Mouse (Mus musculus) fibroblast of lung, adult 2 months (primary cell): ENCODE results near the gene Gjb4.
A peak's percentile ranks its signal among the peaks of the same experiment; 100 is the strongest.

Experiments used
- DNase-seq: peaks from one replicate; pipeline ENCODE4 v3.0.0-alpha.2; 2011; ENCODE audit warnings: low read depth

Gjb4 gene

DNA sequence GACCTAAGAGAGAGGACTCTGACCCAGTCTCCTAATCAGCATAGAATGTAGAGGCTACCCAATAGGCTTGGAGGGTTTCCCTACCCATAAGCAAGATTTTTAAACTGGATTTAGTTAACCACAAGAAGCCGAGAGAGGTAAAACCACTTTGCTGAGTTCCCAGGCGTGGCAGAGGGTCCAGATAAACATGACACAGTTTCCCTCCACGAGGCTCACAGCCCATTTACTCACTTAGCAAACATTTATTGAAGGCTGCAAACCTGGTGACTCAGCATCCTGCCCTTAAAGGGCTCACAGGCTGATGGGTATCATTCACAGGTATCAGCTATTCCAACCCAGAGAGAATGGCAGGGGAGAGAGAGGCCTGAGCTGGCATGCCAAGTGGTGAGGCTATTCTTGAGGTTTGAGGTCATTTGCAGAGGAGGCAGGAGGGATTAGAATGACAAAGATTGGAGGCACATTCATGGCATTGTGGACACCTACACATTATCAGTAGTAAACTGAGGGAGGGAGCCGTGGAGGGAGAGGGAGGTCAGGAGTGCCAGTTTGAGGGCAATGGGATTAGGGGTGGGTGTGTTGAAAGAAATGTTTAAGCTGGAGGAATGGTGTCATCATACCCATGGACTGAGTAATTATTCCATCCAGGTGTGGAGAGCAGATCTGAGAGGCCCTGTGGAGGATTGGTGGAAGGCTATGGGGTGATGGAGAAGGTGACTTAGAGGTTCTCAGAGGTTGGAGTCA lies 4.2 kb downstream of the Gjb4 start:
- peak; percentile 66 for DNase-seq

DNA sequence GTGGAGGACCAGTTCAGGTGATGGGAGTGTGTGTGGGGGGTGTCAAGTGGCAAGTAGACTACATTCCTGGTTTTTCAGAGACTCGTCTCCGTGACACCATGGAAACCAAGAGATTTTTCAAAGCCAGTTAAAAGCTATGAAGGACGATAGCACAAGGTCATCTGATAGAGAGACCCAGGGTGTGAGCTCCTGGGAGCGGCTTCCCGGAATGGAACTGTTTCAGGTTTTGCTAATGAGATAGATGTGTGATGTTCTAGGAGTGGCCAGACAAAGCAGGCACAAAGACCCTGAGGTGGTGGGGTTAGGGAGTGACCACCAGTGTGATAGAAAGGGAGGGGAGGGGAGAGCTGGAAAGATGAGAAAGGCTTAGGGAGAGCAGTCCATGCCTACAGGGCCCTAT lies 8.9 kb downstream of the Gjb4 start:
- no peak for DNase-seq

DNA sequence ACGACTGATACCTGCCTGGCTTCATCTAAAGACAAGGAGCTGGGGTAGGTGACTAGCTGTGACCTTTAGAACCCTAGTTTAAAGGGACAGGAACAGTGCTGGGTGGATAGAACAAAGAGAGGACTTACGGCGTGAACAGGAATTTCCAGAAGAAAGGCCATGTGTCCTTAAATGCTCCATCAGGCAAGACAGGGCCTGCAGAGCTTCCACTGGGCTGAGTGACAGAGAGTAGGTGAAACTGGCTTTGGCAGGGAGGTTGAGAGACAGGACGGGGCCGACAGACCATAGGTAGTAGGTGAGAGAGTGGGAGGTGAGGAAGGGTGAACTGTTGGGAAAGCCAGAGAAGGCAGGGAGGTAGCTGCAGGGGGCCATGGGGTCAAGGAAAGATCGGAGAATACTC lies 12.5 kb downstream of the Gjb4 start:
- DNase-seq: no peak

DNA sequence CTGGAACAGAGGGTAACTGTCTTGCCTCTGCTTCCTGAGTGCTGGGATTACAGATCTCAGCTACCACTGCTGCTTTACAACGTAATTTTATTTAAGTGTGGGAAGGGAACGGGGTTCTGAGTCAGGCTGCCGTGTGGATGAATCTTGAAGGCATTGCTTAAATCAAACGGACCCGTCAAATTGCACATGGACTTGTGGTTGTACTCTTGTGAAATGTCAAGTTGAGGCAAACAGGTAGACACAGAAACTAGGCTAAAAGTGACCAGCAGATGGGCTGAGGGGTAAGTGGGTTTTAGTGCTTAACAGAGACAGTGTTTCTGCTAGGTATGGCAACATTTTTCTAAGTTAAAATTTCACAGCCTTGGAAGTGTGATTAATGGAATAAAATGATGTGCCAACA lies 16.2 kb downstream of the Gjb4 start:
- DNase-seq: no peak

DNA sequence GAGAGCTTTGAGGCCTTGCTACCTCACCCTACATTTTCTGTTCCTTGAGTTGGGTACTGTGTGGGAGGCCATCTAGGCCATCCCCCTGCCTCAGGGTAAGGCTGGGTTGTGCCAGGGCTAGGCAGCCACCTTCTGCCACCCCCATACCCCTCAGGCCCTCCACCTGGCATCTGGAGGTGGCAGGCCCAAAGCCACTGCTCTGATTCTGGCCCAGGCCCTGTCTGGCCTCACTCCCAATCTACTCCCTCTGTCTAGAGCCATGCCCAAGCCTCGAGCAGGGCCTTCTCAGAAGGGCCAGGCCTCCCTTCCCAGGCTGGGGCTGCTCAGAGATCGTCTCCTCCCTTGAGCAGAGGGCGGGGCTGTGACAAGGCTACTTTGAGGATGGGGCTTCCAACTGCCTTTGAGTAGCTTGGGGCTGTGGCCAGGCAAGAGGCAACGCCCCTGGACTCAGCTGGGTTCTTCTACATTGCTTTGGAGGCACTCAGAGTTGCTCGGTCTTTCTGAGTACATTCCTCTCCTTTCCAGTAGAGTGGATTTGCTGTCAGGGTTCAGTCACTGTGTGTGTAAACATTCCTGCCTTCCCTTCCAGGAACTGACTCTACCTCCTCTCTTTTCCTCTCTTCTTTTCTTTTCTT lies 18.9 kb downstream of the Gjb4 start:
- no peak for DNase-seq

DNA sequence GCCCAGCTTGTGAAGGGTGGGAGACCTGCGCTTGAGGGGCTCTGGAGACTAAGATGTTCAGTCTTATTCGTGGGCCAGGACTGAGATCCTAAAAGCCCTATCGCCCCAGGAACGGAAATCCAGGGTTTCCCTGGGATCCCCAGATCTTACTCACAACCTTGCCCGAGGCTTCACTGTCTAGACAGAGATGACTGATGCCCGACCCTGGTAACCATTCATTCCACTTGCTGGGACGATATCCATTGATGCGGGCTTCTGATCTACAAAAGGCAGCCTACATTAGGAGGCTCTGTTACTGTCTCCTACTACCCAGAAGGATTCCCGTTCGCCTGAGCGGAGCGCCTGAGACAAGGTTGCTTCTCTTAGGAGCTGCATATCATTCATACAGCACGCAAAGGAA lies 22.7 kb downstream of the Gjb4 start:
- DNase-seq: no peak

DNA sequence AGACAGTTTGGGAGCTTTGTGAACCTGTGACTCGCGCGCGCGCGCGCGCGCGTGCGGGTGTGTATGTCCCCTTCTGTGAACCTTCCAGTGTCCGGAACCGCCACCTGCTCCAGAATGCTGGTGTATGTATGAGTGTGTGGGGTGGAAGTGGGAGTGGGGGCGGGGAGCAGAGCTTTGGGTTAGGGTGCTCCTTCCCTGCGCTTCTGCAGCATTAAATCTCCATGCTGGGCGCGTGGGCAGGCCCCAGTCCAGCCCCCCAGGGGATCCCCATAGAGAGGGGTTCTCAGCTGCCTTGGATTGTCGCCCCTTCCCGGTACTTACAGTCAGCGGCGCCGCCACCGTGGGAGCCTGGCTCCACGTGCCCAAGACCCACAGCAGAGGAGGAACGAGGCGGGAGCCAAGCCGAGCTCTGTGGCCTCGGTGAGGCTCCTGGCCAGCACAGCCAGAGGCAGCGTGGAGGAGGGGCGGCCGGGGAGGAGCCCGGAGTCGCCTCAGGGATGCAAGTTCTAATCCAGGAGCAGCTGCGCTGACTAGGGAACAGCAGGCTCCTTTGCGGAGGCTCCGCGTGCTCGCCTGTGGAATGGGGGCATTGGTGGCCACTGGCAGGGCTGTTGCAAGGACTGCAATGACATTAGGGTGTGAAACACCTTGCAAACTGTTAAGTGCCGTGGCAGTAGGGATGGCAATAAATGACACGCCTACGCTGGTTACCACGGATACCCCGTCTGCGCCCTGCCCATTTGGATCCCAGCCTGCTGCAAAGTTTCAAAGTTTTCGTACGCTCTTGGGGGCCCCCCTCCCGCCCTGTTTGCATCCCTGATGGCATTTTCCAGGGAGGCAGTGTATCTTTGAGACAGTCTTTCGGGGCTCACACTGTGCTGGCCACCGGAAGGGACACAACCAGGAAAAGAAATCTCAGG lies 23.4 kb downstream of the Gjb4 start, which contains the start of gene Gjb3:
TSS of gene Gjb3 (minus strand) at position 664 of the 920 bp plus-strand sequence.
- no peak for DNase-seq

DNA sequence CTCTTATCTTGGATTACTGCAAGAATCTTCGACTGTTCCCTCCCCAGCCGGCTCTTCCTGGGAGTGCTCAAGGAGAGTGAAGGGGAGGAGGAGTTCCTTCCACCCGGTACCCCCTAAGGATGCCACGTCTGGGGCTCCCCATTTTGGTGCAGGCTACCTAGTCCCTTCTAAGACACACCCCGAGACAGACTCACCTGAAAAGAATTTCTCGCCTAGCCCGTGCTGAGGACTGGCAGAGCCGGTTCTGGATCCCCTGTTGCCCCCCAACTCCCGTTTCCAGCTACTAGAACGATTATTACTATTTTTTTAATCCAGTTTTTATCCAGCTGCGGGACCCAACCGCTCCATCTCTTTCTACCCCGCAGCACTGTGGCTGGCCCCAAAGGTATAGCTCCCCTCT lies 24.1 kb downstream of the Gjb4 start:
- DNase-seq: no peak

DNA sequence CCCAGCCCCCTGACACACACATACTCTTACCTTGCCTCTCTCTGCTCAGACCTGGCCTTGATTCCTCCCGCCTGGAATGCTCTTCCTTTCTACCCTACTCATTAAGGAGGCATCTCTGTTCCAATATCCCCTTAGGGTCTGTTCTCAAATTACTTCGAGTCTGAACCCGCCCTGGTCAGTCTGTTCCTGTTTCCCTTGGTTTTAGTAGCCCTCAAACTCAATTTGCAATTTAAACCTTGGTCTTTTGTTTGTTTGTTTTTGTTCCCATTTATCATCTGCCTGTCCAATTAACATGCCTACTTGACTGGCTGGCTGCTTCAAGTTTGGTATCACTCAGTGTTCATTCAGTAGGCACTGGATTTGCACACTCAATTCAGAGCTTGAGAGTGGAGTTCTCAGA lies 24.8 kb downstream of the Gjb4 start:
- DNase-seq: no peak

DNA sequence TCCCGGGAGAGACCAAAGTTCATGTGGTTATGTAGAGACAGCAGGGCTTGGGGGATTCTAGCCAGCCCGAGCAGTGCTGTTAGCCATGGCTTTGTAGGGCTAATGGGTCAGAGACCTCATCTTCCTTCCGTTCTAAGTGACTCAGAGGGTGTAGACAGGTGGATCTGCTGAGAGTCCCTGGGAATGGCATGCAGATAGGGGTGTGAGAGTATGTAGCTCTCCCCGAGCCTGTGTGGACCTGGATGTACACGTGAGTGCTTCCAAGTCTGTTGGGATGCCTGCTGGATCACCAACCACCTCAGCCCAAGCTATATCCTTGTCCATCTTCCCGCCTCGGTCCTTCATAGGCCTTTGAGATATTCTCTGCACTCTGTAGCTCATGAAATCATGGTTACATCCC lies 25.5 kb downstream of the Gjb4 start:
- no peak for DNase-seq

DNA sequence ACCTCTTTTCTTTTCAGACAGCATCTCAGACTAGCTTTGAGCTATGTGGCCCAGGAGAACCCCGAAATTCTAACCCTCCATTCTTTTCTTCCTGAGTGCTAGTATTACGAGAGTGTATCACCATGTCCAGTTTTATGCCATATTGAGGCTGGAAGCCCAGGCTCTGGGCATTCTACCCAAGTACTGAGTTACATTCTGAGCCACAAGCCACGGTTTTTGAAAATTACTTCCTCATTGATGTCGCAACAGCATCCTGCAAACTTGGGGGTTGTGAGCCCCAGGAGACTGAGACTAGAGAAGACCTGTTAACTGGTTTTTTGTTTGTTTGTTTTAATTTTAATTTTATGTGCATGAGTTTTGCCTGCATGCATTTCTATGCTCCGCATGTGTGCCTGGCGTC lies 26.1 kb downstream of the Gjb4 start:
- peak; percentile 70 for DNase-seq

DNA sequence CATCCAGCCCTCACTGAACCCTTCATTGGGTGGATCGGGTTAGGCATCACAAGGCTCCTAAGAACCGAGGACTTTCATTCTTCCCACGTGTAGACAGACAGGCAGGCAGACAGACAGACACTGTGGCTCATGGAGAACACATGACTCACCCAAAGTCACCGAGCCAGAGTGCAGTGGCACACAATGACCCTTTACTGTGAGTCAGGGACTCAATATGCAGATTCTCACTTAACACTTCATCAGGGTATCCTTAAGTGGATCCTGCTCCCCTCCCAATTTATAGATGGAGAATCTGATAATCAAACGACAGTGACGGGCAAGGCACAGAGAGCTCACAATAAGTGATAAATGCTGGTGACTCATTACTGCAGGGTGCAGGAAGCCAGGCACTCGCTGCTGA lies 26.6 kb downstream of the Gjb4 start:
- DNase-seq: peak; percentile 65

DNA sequence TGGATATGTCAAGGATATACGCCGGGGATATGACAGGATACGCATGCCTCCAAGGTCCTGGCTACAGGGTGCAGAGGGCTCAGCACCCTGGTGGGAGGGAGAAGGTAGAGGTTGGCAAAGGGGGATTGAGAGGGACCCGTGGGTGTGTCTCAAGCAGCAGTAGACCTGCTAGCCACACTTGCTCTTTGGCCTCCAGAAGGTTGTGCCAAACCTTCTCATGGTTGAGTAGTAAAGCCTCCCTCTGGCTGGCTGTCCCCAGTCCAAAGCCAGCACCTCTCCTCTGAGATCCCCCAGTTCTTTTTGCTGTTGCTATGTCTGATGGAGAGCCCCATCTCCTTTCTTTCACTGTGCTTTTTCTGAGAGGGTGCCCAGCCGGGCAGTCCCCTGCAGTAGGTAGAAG lies 28.6 kb downstream of the Gjb4 start:
- DNase-seq: no peak

DNA sequence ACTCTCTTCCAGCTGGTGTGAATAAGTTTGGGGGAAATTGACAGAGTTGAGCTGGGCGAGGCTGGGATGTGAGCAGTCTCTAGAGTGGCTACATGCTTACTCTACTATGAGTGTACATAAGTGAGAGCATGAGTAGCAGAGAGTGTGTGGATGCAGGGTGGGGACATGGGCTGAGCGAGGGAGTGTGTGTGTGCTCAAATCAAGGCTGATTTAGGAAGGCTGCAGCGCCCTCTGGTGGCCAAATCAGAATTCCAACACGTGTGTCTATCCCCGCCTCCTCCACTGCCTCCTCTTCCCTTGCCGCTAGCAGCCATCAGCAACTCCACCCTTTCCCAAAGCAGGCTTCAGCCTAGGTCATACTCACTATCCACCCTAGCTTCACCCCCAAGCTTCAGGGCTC lies 29.1 kb downstream of the Gjb4 start:
- DNase-seq: peak; percentile 68

DNA sequence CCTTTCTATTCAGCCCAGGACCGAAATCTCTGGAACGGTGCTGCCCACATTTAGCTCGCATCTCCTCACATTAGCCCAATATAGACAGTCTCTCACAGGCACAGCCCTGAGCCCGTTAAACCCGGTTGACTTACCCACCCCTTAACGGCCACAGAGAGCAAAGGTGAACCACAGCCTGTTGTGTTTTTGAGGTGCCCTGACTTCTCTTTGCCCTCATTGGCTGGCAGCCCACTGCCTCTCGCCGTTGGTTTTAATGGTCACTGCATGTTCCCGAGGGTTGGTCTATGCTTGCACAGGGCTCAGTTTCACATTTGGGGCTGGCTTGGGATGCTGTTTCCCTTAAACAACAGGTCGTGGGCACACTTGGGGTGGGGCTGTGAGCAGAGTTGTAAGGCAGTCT lies 29.6 kb downstream of the Gjb4 start:
- no peak for DNase-seq

DNA sequence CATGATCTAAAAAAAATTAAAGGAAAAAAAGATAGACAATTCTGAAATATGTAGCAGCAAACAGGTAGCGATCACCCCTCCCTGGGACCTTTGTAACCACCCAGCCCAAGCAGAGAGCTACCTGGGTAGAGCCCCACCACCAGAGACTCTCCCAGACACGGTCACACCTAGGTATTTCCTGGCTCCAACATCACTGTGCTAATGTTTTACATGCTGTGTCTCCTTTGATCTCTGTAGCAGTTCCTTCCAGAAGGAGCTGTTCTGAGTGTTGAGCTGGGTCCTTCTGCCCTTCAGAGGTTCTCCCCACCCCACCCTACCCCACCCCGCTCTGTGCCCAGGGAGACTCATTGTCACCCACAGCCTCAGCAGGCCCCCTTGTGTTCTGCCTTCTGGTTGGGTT lies 30.2 kb downstream of the Gjb4 start:
- no peak for DNase-seq

DNA sequence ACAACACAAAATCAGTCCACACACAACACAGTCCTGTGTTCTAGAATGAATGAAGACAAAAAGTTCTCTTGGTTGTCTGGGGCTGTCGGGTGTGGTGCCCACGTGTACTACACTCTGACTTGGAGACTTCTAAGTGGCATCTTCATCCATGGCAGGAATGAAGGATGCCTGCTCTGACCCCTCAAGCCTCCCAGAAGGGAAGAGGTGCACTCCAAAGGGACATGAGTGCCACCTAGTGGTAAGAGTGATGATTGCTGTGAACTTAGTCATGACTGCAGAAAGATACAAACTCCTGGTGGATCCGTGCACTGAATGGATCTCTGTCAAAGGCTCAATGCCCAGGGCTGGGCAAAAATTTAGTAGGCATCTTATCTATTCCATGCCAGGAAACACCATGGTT lies 34.3 kb downstream of the Gjb4 start:
- DNase-seq: no peak

DNA sequence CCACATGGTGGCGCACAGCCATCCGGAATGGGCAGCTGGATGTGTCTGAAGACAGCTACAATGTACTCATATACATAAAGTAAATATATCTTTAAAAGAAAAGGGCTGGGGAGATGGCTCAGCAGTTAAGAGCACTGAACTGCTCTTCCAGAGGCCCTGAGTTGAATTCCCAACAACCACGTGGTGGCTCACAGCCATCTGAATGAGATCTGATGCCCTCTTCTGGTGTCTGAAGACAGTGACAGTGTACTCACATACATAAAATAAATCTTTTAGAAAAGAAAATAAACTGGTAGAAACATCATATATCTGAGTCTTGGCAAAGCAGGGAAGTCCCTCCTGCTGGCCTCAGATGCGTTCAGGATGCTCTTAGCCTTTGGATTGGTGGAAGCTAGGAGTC lies 36.7 kb downstream of the Gjb4 start:
- no peak for DNase-seq

DNA sequence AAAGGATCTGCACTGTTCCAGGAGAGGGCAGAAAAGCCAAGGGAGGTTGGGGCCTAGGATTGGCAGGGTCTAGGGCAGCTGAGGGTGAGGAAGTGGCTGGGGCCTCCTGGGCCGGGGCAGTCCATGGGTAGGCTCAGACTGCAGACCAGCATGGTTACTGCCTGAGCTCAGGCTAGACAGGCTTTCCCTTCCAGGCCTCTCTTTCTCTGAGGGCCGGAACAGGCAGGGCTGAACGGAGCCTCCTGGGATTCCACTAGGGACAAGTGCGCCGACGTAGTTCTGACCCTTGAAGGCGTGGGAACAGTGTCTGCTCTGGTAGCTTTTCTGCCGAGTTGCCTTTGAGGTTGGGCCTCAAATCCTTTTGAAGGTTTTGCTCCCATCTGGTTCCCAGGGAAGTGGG lies 38.1 kb downstream of the Gjb4 start:
- no peak for DNase-seq

DNA sequence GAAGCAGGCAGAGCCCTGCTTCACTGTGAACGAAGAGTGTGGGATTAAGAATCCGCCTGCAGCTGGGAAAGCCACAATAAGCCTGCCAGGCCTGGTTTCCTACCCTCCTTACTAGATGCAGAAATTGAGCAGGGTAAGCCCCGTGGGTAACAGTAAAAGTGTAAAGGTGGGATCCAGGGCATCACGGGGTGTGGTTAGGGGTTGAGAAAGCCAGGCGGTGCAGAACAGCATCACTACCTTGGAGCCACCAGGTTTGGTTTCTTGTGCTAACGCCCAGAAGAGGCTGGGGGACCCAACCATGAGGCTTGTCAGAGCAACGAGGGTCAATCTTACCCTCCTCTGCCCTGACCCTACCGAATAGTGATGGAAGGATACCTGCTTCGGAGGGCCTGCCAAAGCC lies 39.3 kb downstream of the Gjb4 start:
- no peak for DNase-seq

DNA sequence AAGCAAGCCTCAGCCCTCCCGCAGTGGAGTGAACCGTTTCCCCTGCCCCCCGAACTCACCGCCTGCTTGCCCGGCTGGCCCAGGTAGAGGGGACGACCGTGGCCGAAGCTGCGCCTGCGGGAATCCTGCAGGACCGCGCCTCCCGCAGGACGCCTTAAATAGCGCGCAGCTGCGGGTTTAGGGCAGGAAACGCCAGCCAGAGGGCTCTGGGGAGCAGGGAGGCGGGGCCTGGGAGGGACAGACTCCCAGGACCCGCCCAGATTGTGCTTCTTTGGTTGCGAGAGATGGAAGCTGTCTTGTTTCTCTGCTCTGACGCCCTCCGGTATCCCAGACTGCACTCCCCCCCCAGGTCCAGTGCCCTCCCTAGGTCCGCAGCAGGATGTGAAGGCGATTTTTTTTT lies 40.0 kb downstream of the Gjb4 start, which contains the start of gene Gja4:
TSS of gene Gja4 (minus strand) at position 179 of the 400 bp plus-strand sequence.
- no peak for DNase-seq

DNA sequence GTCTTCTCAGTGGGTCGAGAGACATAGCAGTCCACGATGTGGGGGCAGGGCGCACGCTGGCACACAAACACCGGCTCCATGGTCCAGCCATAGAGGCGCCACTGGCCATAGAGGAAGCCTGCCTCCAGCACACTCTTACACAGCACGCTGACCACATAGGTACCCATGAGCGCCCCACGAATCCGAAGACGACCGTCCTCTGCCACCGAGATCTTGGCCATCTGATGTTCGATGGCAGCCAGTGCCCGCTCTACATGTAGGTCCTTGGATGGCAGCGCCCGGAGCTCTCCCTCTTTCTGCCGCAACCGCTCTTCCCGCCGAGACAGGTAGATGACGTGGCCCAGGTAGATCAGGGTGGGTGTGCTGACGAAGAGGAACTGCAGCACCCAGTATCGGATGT lies 41.5 kb downstream of the Gjb4 start:
- no peak for DNase-seq

DNA sequence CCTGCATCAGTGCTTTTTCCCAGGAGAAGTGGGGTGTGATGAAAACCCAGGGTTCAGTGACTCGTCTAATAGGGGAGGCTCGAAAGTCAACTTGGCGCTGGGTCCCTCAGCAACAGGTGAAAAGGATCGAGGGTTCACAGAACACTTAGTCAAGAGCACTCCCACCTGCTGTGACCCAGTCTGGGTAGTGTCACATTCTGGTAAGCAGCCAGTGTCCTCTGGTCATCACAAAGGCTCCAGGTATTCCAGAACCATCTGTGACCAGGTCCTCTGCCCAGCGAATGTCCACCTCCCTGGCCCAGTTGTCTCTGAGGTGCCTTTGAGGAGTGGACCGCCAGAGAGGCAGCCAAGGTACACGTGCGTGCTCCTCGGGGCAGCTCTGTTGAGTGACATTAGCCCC lies 42.3 kb downstream of the Gjb4 start:
- DNase-seq: no peak
